Mouse (Mus musculus) CH12.LX (cell line): ENCODE data around the gene Sh2d7. TPM values are rescaled to one million over a fixed set of nuclear protein-coding genes. Genes with fewer than 3 reads are reported as not detected.

Source experiments
- DNase-seq: peaks from one replicate; pipeline ENCODE4 v3.0.0-alpha.2; 2013; ENCODE audit errors: extremely low read depth
- H3K27ac ChIP-seq: 2 replicates; pipeline ENCODE4 v1.5.1; 2012; ENCODE audit warnings: low read depth, mild to moderate bottlenecking, control low read depth, moderate library complexity; ENCODE audit not compliant: insufficient read depth
- H3K27me3 ChIP-seq: replicated peaks from 2 replicates; pipeline ENCODE3; 2012; ENCODE audit warnings: inconsistent platforms
- H3K36me3 ChIP-seq, 2 experiments: replicated peaks in 1 of 2; 2 replicates each; pipeline versions ENCODE3 to v1.6.1; 2012; ENCODE audit warnings: inconsistent platforms in 1 of 2, low read length in 1 of 2, mild to moderate bottlenecking in 1 of 2, mixed read lengths in 1 of 2, moderate library complexity in 1 of 2; ENCODE audit not compliant: control insufficient read depth in 1 of 2, insufficient read depth in 1 of 2
- H3K4me1 ChIP-seq, 2 experiments: 2 replicates each; pipeline ENCODE4 v1.6.1; 2012; ENCODE audit warnings: inconsistent platforms in 1 of 2, moderate library complexity in 1 of 2; ENCODE audit not compliant: insufficient read depth in 2 of 2, control insufficient read depth in 1 of 2
- H3K4me2 ChIP-seq: 2 replicates; pipeline ENCODE4 v1.6.1; 2012; ENCODE audit warnings: low read depth, mild to moderate bottlenecking, control low read depth; ENCODE audit not compliant: poor library complexity, insufficient read depth, severe bottlenecking
- H3K4me3 ChIP-seq, 3 experiments: fragments of 150-350 bp in 1 of 3; sonication (generic) in 1 of 3; replicated peaks in 1 of 3; 2 replicates each; pipeline versions ENCODE3 to v1.5.1; 2011 to 2012; ENCODE audit warnings: low read depth in 2 of 3, low read length in 2 of 3, mild to moderate bottlenecking in 2 of 3, moderate library complexity in 2 of 3, control low read depth in 1 of 3, improper control_type of control experiment in 1 of 3, inconsistent platforms in 1 of 3, mixed read lengths in 1 of 3; ENCODE audit not compliant: poor library complexity in 1 of 3
- H3K79me2 ChIP-seq: replicated peaks from 2 replicates; pipeline ENCODE4 v1.6.1; 2012; ENCODE audit warnings: mild to moderate bottlenecking, moderate library complexity; ENCODE audit not compliant: control insufficient read depth, poor library complexity, insufficient read depth, severe bottlenecking; ENCODE audit errors: extremely low read depth
- H3K9ac ChIP-seq: 2 replicates; pipeline ENCODE4 v1.6.1; 2012; ENCODE audit warnings: low read depth, mild to moderate bottlenecking, control low read depth, moderate library complexity; ENCODE audit not compliant: insufficient read depth
- H3K9me3 ChIP-seq: replicated peaks from 2 replicates; pipeline ENCODE3; 2012; ENCODE audit warnings: low read length, inconsistent platforms, mixed read lengths
- BHLHE40 ChIP-seq: IDR thresholded peaks from 2 replicates; pipeline ENCODE4 v1.6.1; 2011; ENCODE audit warnings: mild to moderate bottlenecking, low read depth, low read length, improper control_type of control experiment
- CTCF ChIP-seq, 2 experiments: IDR thresholded peaks in 1 of 2; conservative IDR thresholded peaks in 1 of 2; 2 replicates each; pipeline ENCODE4 v1.5.1; 2011 to 2012; ENCODE audit warnings: low read depth in 2 of 2, low read length in 2 of 2, improper control_type of control experiment in 1 of 2, inconsistent platforms in 1 of 2, mild to moderate bottlenecking in 1 of 2, moderate library complexity in 1 of 2
- E2F4 ChIP-seq: IDR thresholded peaks from 2 replicates; pipeline ENCODE4 v1.6.1; 2011; ENCODE audit warnings: low read depth, low read length, improper control_type of control experiment; ENCODE audit not compliant: insufficient replicate concordance
- ELF1 ChIP-seq: IDR thresholded peaks from 2 replicates; pipeline ENCODE4 v1.6.1; 2014; ENCODE audit warnings: low read depth, mild to moderate bottlenecking, inconsistent platforms, low read length, improper control_type of control experiment
- EP300 ChIP-seq: IDR thresholded peaks from 2 replicates; pipeline ENCODE4 v1.6.1; 2011; ENCODE audit warnings: low read length, improper control_type of control experiment
- ETS1 ChIP-seq: conservative IDR thresholded peaks from 2 replicates; pipeline ENCODE4 v1.6.1; 2012; ENCODE audit warnings: low read depth, mild to moderate bottlenecking, inconsistent platforms, low read length, improper control_type of control experiment, moderate library complexity
- GABPA ChIP-seq: IDR thresholded peaks from 2 replicates; pipeline ENCODE4 v1.6.1; 2012; ENCODE audit warnings: low read depth, low read length, improper control_type of control experiment, inconsistent platforms; ENCODE audit not compliant: insufficient replicate concordance
- HCFC1 ChIP-seq: IDR thresholded peaks from 2 replicates; pipeline ENCODE4 v1.6.1; 2012; ENCODE audit warnings: low read depth, mild to moderate bottlenecking, inconsistent platforms, low read length, improper control_type of control experiment
- IRF4 ChIP-seq: IDR thresholded peaks from 2 replicates; pipeline ENCODE4 v1.6.1; 2014; ENCODE audit warnings: low read depth, mild to moderate bottlenecking, inconsistent platforms, low read length, improper control_type of control experiment
- JUN ChIP-seq: IDR thresholded peaks from 2 replicates; pipeline ENCODE4 v1.6.1; 2011; ENCODE audit warnings: low read depth, mild to moderate bottlenecking, low read length, improper control_type of control experiment, moderate library complexity; ENCODE audit not compliant: insufficient read depth
- JUND ChIP-seq: conservative IDR thresholded peaks from 2 replicates; pipeline ENCODE4 v1.6.1; 2011; ENCODE audit warnings: low read depth, low read length, improper control_type of control experiment
- KAT2A ChIP-seq: IDR thresholded peaks from 2 replicates; pipeline ENCODE4 v1.6.1; 2012; ENCODE audit warnings: low read length, improper control_type of control experiment, inconsistent platforms; ENCODE audit not compliant: insufficient replicate concordance
- MAFK ChIP-seq: IDR thresholded peaks from 2 replicates; pipeline ENCODE4 v1.6.1; 2011; ENCODE audit warnings: low read length, improper control_type of control experiment; ENCODE audit not compliant: insufficient replicate concordance
- MAZ ChIP-seq: IDR thresholded peaks from 2 replicates; pipeline ENCODE4 v1.6.1; 2012; ENCODE audit warnings: low read depth, mild to moderate bottlenecking, inconsistent platforms, low read length, improper control_type of control experiment, moderate library complexity
- MEF2A ChIP-seq: IDR thresholded peaks from 2 replicates; pipeline ENCODE4 v1.6.1; 2014; ENCODE audit warnings: low read depth, mild to moderate bottlenecking, inconsistent platforms, low read length, improper control_type of control experiment, borderline replicate concordance
- MXI1 ChIP-seq: IDR thresholded peaks from 2 replicates; pipeline ENCODE4 v1.6.1; 2011; ENCODE audit warnings: mild to moderate bottlenecking, low read depth, low read length, improper control_type of control experiment
- MYC ChIP-seq: IDR thresholded peaks from 2 replicates; pipeline ENCODE4 v1.6.1; 2011; ENCODE audit warnings: low read depth, mild to moderate bottlenecking, improper control_type of control experiment, low read length
- NRF1 ChIP-seq: IDR thresholded peaks from 2 replicates; pipeline ENCODE4 v1.6.1; 2014; ENCODE audit warnings: low read depth, mild to moderate bottlenecking, inconsistent platforms, low read length, improper control_type of control experiment, moderate library complexity
- PAX5 ChIP-seq: IDR thresholded peaks from 2 replicates; pipeline ENCODE4 v1.6.1; 2012; ENCODE audit warnings: low read length, inconsistent platforms, mixed read lengths
- POLR2A ChIP-seq: IDR thresholded peaks from 2 replicates; pipeline ENCODE4 v1.6.1; 2011; ENCODE audit warnings: low read depth, mild to moderate bottlenecking, improper control_type of control experiment, low read length
- POLR2AphosphoS2 ChIP-seq: IDR thresholded peaks from 2 replicates; pipeline ENCODE4 v1.6.1; 2011; ENCODE audit warnings: low read depth, low read length, improper control_type of control experiment
- RCOR1 ChIP-seq: conservative IDR thresholded peaks from 2 replicates; pipeline ENCODE4 v1.6.1; 2012; ENCODE audit warnings: low read depth, mild to moderate bottlenecking, inconsistent platforms, low read length, improper control_type of control experiment
- SIN3A ChIP-seq: IDR thresholded peaks from 2 replicates; pipeline ENCODE4 v1.6.1; 2012; ENCODE audit warnings: low read length, improper control_type of control experiment, inconsistent platforms
- TBP ChIP-seq: conservative IDR thresholded peaks from 2 replicates; pipeline ENCODE4 v1.6.1; 2011; ENCODE audit warnings: low read depth, low read length, improper control_type of control experiment
- TCF12 ChIP-seq: IDR thresholded peaks from 2 replicates; pipeline ENCODE4 v1.6.1; 2014; ENCODE audit warnings: low read depth, mild to moderate bottlenecking, inconsistent platforms, low read length, improper control_type of control experiment
- UBTF ChIP-seq: IDR thresholded peaks from 2 replicates; pipeline ENCODE4 v1.6.1; 2012; ENCODE audit warnings: low read depth, mild to moderate bottlenecking, inconsistent platforms, low read length, improper control_type of control experiment, moderate library complexity
- USF2 ChIP-seq: conservative IDR thresholded peaks from 2 replicates; pipeline ENCODE4 v1.6.1; 2011; ENCODE audit warnings: low read depth, low read length, improper control_type of control experiment
- ZC3H11A ChIP-seq: IDR thresholded peaks from 2 replicates; pipeline ENCODE4 v1.6.1; 2012; ENCODE audit warnings: low read depth, mild to moderate bottlenecking, inconsistent platforms, low read length, improper control_type of control experiment
- ZMIZ1 ChIP-seq: IDR thresholded peaks from 2 replicates; pipeline ENCODE4 v1.6.1; 2012; ENCODE audit warnings: low read depth, mild to moderate bottlenecking, inconsistent platforms, low read length, improper control_type of control experiment
- dilution Hi-C: fragments of 300-500 bp; cut with MboI; formaldehyde crosslinking; loops from 2 replicates; pipeline ENCODE4 v1.14.3; 2020; ENCODE audit warnings: low sequenced_read_pairs; ENCODE audit not compliant: extremely low pct_unique_long_range_greater_than_20kb, extremely low pct_ligation_motif_present
- in situ Hi-C: fragments of 300-500 bp; cut with MboI; formaldehyde crosslinking; loops from 3 replicates; pipeline ENCODE4 v1.14.3; 2019; ENCODE audit warnings: low sequenced_read_pairs, low pct_ligation_motif_present, low pct_unique_long_range_greater_than_20kb, mixed read lengths
- polyA plus RNA-seq: library from polyadenylated mRNA; unstranded; fragments of >175 nt; gene quantifications from 2 replicates; pipeline ENCODE4 v1.2.1, GENCODE M21; 2012; ENCODE audit warnings: low read depth; ENCODE audit not compliant: insufficient read length
- total RNA-seq, 2 experiments: library from RNA; depleted of rRNA; stranded (reverse); fragments of 300-350 nt in 1 of 2; fragments of >200 nt in 1 of 2; gene quantifications; 2 replicates each; pipeline ENCODE4 v1.2.3; 2012 to 2014

The Sh2d7 gene
- total and polyA plus RNA-seq, 3 experiments = 0.56 to 0.83 (median 0.81) TPM

DNA sequence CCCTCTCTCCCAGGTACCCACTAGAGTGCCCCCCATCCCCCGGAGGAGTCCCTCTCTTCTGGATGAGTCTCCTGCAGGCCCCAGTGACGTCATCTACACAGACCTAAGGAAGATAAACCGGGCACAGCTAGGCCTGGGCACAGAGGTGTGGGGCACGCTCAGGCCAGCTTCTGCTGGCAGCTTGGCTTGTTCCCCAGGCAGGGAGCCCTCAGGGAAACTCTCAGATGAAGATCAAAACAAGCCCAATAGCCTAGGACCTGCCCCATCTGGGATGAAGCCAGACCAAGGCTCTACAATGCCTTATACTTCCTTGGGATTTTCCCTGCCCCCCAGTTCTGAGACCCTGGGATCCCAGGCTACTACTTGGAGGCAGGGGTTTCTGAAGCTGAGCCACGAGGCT is 2.0 kb downstream of the Sh2d7 start:
- H3K4me3 ChIP-seq = no peak overlapping the region
- DNase-seq = no peak
- peaks cover 37 to 97% of the 10 kb centered on the region in 2 experiments for H3K4me1 ChIP-seq
- H3K36me3 ChIP-seq = no peaks in the 10 kb centered on the region
- dilution Hi-C loops (no loop called here), in situ Hi-C loops (no loop called here)
- H3K79me2 ChIP-seq = no peaks in the 10 kb centered on the region
- no peaks in the 10 kb centered on the region for H3K27me3 ChIP-seq
- no peaks in the 10 kb centered on the region for H3K9me3 ChIP-seq
- H3K27ac ChIP-seq = no peak overlapping the region
- no peak overlapping the region for H3K4me2 ChIP-seq
- no peak overlapping the region for H3K9ac ChIP-seq
- TF ChIP-seq MAFK (no peak), SIN3A (no peak), MYC (no peak), ZMIZ1 (no peak), UBTF (no peak), BHLHE40 (no peak), IRF4 (no peak), NRF1 (no peak), ELF1 (no peak), E2F4 (no peak), ETS1 (no peak), MXI1 (no peak), USF2 (no peak), EP300 (no peak), GABPA (no peak), POLR2AphosphoS2 (no peak), KAT2A (no peak), MEF2A (no peak)

DNA sequence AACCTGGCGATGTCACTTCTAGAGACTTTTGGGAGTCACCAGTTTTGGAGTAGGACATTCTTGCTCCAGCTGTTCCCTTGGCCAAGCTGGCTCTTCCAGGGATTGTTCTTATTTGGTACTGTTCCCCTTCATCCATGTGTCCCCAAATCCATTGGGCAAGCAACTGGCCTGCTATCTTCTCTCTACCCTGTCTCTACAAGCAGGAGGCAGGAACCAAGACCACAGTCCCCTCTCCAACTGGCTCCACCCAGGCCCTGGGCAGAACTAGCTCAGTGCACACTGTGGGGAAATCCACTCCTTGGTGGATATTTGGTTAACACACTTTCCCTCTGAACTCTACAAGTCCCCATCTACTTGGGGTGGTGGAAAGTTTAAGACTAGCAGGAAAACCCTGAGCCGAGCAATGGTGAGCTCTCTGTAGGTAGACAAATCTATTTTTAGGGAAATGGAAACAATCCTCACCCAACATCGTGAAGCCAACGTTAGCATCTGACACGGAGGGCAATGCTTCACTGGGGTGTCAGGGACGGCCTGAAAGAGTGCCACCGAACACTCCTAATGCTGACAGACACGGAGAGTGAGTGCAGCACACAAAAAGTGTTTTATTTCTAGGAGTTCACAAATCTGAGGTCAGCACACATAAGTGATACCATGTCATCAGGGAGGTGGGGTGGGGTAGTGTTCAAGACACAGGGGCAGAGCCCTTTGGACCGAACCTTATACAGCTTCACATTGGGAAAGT is 5.6 kb downstream of the Sh2d7 start:
- peak; percentile 79 for DNase-seq
- Histone ChIP-seq H3K4me2 (peak overlapping the region; percentile 71), H3K4me1 (peaks cover 42 to 93% of the 10 kb centered on the region in 2 experiments), H3K36me3 (no peaks in the 10 kb centered on the region), H3K9me3 (no peaks in the 10 kb centered on the region), H3K9ac (peak overlapping the region; percentile 28), H3K79me2 (no peaks in the 10 kb centered on the region), H3K4me3 (peak overlapping the region; percentile 25 to 44 (median 27)), H3K27me3 (no peaks in the 10 kb centered on the region), H3K27ac (peak overlapping the region; percentile 98)
- in situ Hi-C loops (no loop called here), dilution Hi-C loops (no loop called here)
- TF ChIP-seq TBP (peak; percentile 58), MXI1 (peak; percentile 41; the same call in 1 of the 2 replicates), SIN3A (peak; percentile 66), ZC3H11A (no peak), CTCF (conservative IDR thresholded peaks at IDR 0.05 in 1 of 2, IDR thresholded peaks at IDR 0.05 in 1 of 2; ENCODE audit: low read depth in 2 of 2, low read length in 2 of 2) (no peak), GABPA (no peak), ELF1 (0 out of 2 replicates have a peak, but pooled peaks have one; percentile 37), MAZ (peak; percentile 66), POLR2A (peak; percentile 60), RCOR1 (no peak), IRF4 (peak; percentile 65), JUND (peak; percentile 27; the same call in 1 of the 2 replicates), UBTF (peak; percentile 27; the same call in 1 of the 2 replicates), MYC (peak; percentile 38; the same call in 1 of the 2 replicates), USF2 (no peak), KAT2A (no peak), PAX5 (no peak), TCF12 (peak; percentile 79), MEF2A (peak; percentile 96), MAFK (no peak; the same call in 1 of the 2 replicates), HCFC1 (peak; percentile 32; the same call in 1 of the 2 replicates), JUN (peak; percentile 44; the same call in 1 of the 2 replicates)
